In genomic region chr16:92863179-92863578, GRCm38 (mm10) we compare ENCODE assay signal across 25 mouse cellular contexts.
"Had no signal": no experiment of that assay in that cellular context is flagged by ENCODE, and none has a peak within 500 bp of the region (broad histone marks: within the 10 kb centered on the region; RNA-seq: fewer than 3 reads in every experiment).

No protein-coding gene starts in this region.

- H3K4me2 ChIP-seq: embryonic facial prominence, embryonic 12.5 days; embryonic facial prominence, embryonic 13.5 days; embryonic facial prominence, embryonic 15.5 days; forebrain, embryonic 12.5 days; forebrain, embryonic 13.5 days; forebrain, embryonic 15.5 days had no signal

- H3K4me3 ChIP-seq: embryonic facial prominence, embryonic 10.5 days; embryonic facial prominence, embryonic 12.5 days; embryonic facial prominence, embryonic 13.5 days; embryonic facial prominence, embryonic 15.5 days; erythroblast, embryonic 14.5 days; forebrain, embryonic 10.5 days; forebrain, embryonic 12.5 days; forebrain, embryonic 13.5 days; forebrain, embryonic 15.5 days; gastrocnemius, adult 2 months; heart, adult 2 months; heart, embryonic 10.5 days had no signal

- DNase-seq: cerebellum, adult 9-11 months; cerebellum, postnatal 10 days; cerebellum, postnatal 14 days; cerebellum, postnatal 25 days; cerebellum, postnatal 36 days; embryo, embryonic 11 days; forebrain, postnatal 0 days; gastrocnemius, adult 2 months; gastrocnemius, postnatal 10 days; gastrocnemius, postnatal 14 days; gastrocnemius, postnatal 25 days; gastrocnemius, postnatal 36 days; heart, adult 11 months; heart, adult 18-20 months; heart, adult 2 months had no signal

- H3K36me3 ChIP-seq: embryonic facial prominence, embryonic 10.5 days; embryonic facial prominence, embryonic 12.5 days; embryonic facial prominence, embryonic 13.5 days; embryonic facial prominence, embryonic 15.5 days; forebrain, embryonic 10.5 days; forebrain, embryonic 12.5 days; forebrain, embryonic 15.5 days; heart, embryonic 10.5 days had no signal

- H3K27ac ChIP-seq: embryonic facial prominence, embryonic 10.5 days; embryonic facial prominence, embryonic 12.5 days; embryonic facial prominence, embryonic 13.5 days; embryonic facial prominence, embryonic 15.5 days; forebrain, embryonic 10.5 days; forebrain, embryonic 12.5 days; forebrain, embryonic 13.5 days; forebrain, embryonic 15.5 days; gastrocnemius, adult 2 months; heart, adult 2 months; heart, embryonic 10.5 days had no signal

- H3K27me3 ChIP-seq: embryonic facial prominence, embryonic 12.5 days; embryonic facial prominence, embryonic 13.5 days; embryonic facial prominence, embryonic 15.5 days; forebrain, embryonic 12.5 days; forebrain, embryonic 13.5 days; forebrain, embryonic 15.5 days had no signal

- H3K4me1 ChIP-seq: embryonic facial prominence, embryonic 10.5 days; embryonic facial prominence, embryonic 12.5 days; embryonic facial prominence, embryonic 13.5 days; embryonic facial prominence, embryonic 15.5 days; forebrain, embryonic 10.5 days; forebrain, embryonic 12.5 days; forebrain, embryonic 13.5 days; forebrain, embryonic 15.5 days; heart, embryonic 10.5 days had no signal

- H3K9ac ChIP-seq: embryonic facial prominence, embryonic 12.5 days; embryonic facial prominence, embryonic 13.5 days; embryonic facial prominence, embryonic 15.5 days; forebrain, embryonic 12.5 days; forebrain, embryonic 13.5 days; forebrain, embryonic 15.5 days; forebrain, postnatal 0 days had no signal

- H3K9me3 ChIP-seq: embryonic facial prominence, embryonic 12.5 days; embryonic facial prominence, embryonic 13.5 days; embryonic facial prominence, embryonic 15.5 days; forebrain, embryonic 10.5 days; forebrain, embryonic 13.5 days; forebrain, embryonic 15.5 days; heart, embryonic 10.5 days had no signal
